Mouse (Mus musculus) megakaryocyte, embryonic 14.5 days (primary cell): ENCODE measurements around the gene Vmn1r224. TPM values are rescaled to one million over a fixed set of nuclear protein-coding genes. Genes with fewer than 3 reads are reported as not detected.

Experiments
- H3K27me3 ChIP-seq: replicated peaks from 2 replicates; pipeline ENCODE3; 2012; ENCODE audit warnings: inconsistent platforms
- H3K36me3 ChIP-seq: replicated peaks from 2 replicates; pipeline ENCODE3; 2012; ENCODE audit warnings: low read length, inconsistent platforms, mixed read lengths
- H3K4me1 ChIP-seq: 2 replicates; pipeline ENCODE4 v1.6.1; 2012; ENCODE audit warnings: inconsistent platforms
- H3K4me3 ChIP-seq: replicated peaks from 2 replicates; pipeline ENCODE3; 2012; ENCODE audit warnings: moderate library complexity, mild to moderate bottlenecking, inconsistent platforms
- H3K9me3 ChIP-seq: 2 replicates; pipeline ENCODE4 v1.6.1; 2012; ENCODE audit warnings: inconsistent platforms
- FLI1 ChIP-seq: IDR thresholded peaks from 2 replicates; pipeline ENCODE4 v1.6.1; 2012; ENCODE audit warnings: low read length, inconsistent platforms, mixed read lengths
- GATA1 ChIP-seq: IDR thresholded peaks from 3 replicates; pipeline ENCODE4 v1.6.1; 2012; ENCODE audit warnings: mixed read lengths, low read length, inconsistent platforms, borderline replicate concordance
- polyA plus RNA-seq: library from polyadenylated mRNA; stranded (reverse); fragments of >175 nt; gene quantifications from 2 replicates; pipeline ENCODE4 v1.2.3, GENCODE M21; 2012; ENCODE audit warnings: low replicate concordance; ENCODE audit not compliant: insufficient read depth

Gene Vmn1r224
- not detected in 2 replicates for polyA plus RNA-seq

- H3K9me3 ChIP-seq: 0 out of 2 replicates have a peak, but pooled peaks cover 3% of the 10 kb centered on the region
- no peak within 1 kb of the TSS for H3K4me3 ChIP-seq
- no peaks in the 10 kb centered on the region for H3K36me3 ChIP-seq
- no peaks in the 10 kb centered on the region for H3K4me1 ChIP-seq
- no peaks in the 10 kb centered on the region for H3K27me3 ChIP-seq
- TF ChIP-seq GATA1 (no peak), FLI1 (no peak)
Measured at GRCm38 (mm10) chr17:20413846-20414245, at the start of gene Vmn1r224. Vmn1r224 (plus strand) TSS chr17:20414146.

GRCm38 (mm10) chr17:20399105-20399504, 14.8 kb upstream of the Vmn1r224 start:
- no peaks in the 10 kb centered on the region for H3K36me3 ChIP-seq

GRCm38 (mm10) chr17:20439263-20439662, 25.3 kb downstream of the Vmn1r224 start:
- H3K27me3 ChIP-seq: no peaks in the 10 kb centered on the region
- no peaks in the 10 kb centered on the region for H3K36me3 ChIP-seq
- no peak overlapping the region for H3K4me3 ChIP-seq
- peaks cover 14% of the 10 kb centered on the region for H3K9me3 ChIP-seq
- TF ChIP-seq GATA1 (no peak), FLI1 (no peak)
- H3K4me1 ChIP-seq: no peaks in the 10 kb centered on the region

More at GRCm38 (mm10) chr17:20399105-20399504, 14.8 kb upstream of the Vmn1r224 start:
- TF ChIP-seq FLI1 (no peak), GATA1 (no peak)
- H3K9me3 ChIP-seq: peaks cover 26% of the 10 kb centered on the region
- no peak overlapping the region for H3K4me3 ChIP-seq
- H3K27me3 ChIP-seq: no peaks in the 10 kb centered on the region
- H3K4me1 ChIP-seq: no peaks in the 10 kb centered on the region

GRCm38 (mm10) chr17:20473311-20473710, 59.4 kb downstream of the Vmn1r224 start:
- Histone ChIP-seq H3K9me3 (no peaks in the 10 kb centered on the region), H3K27me3 (no peaks in the 10 kb centered on the region), H3K4me1 (no peaks in the 10 kb centered on the region), H3K36me3 (no peaks in the 10 kb centered on the region), H3K4me3 (no peak overlapping the region)
- TF ChIP-seq GATA1 (no peak), FLI1 (no peak)

Other genes starting within 250 kb of the Vmn1r224 start
- gene Fpr-rs6, start 231.0 kb upstream of the Vmn1r224 start, polyA plus RNA-seq: not detected in 2 replicates
- not detected in 2 replicates for gene Vmn2r105, start 179.1 kb upstream of the Vmn1r224 start, polyA plus RNA-seq
- not detected in 2 replicates for gene Vmn2r106, start 128.6 kb upstream of the Vmn1r224 start, polyA plus RNA-seq
- gene Vmn2r107, start 68.9 kb upstream of the Vmn1r224 start, polyA plus RNA-seq: 0.16 TPM in 1 of 2 replicates, not detected in the other
- not detected in 2 replicates for gene Vmn2r108, start 67.2 kb downstream of the Vmn1r224 start, polyA plus RNA-seq
- gene Vmn1r225, start 84.0 kb downstream of the Vmn1r224 start, polyA plus RNA-seq: not detected in 2 replicates
- gene Vmn2r109, start 150.6 kb downstream of the Vmn1r224 start, polyA plus RNA-seq: not detected in 2 replicates
- 0.02 TPM in 1 of 2 replicates, not detected in the other for gene Vmn2r110, start 182.3 kb downstream of the Vmn1r224 start, polyA plus RNA-seq
- gene Fpr-rs3, start 210.7 kb downstream of the Vmn1r224 start, polyA plus RNA-seq: not detected in 2 replicates